Mouse (Mus musculus) T-helper 17 cell (primary cell): Measurements from ENCODE around the gene Adipor2.
"Not testable (repeated sequence)": the region's sequence is repeated elsewhere in the genome, so short reads cannot be mapped to it uniquely, and the experiment has no call there.

Experiments
- in situ Hi-C, 2 experiments: fragments of 300-600 bp; cut with MboI, MseI; formaldehyde crosslinking; loops; 1 replicate in 1 of 2; 2 replicates in 1 of 2; pipeline ENCODE4 v1.15.1; 2025; ENCODE audit warnings: high pct_unique_total_duplicates in 2 of 2

Adipor2 gene

GRCm38 (mm10) chr6:119392836-119393235 lies 24.7 kb downstream of the Adipor2 start:
- in situ Hi-C loops = loop anchor here (25.0 kb wide), 1 partner anchor 1506 kb away; no protein-coding TSS in a partner anchor

- in situ Hi-C loops = loop anchor here (25.0 kb wide), 1 partner anchor 1503 kb away; no protein-coding TSS in a partner anchor
These were observed 26.8 kb downstream of the Adipor2 start for GRCm38 (mm10) chr6:119390728-119391127.

- in situ Hi-C loops = loop anchor here (25.0 kb wide), 1 partner anchor 1502 kb away; no protein-coding TSS in a partner anchor
These were observed 28.4 kb downstream of the Adipor2 start for GRCm38 (mm10) chr6:119389089-119389488.

GRCm38 (mm10) chr6:119388650-119389012 lies 28.9 kb downstream of the Adipor2 start:
- in situ Hi-C loops = loop anchor here (25.0 kb wide), 1 partner anchor 1501 kb away; no protein-coding TSS in a partner anchor

GRCm38 (mm10) chr6:119387801-119388649 lies 29.5 kb downstream of the Adipor2 start:
- in situ Hi-C loops = loop anchor here (25.0 kb wide), 1 partner anchor 1501 kb away; no protein-coding TSS in a partner anchor

GRCm38 (mm10) chr6:119386821-119387220 lies 30.7 kb downstream of the Adipor2 start:
- in situ Hi-C loops = loop anchor here (25.0 kb wide), 1 partner anchor 1500 kb away; no protein-coding TSS in a partner anchor

GRCm38 (mm10) chr6:119386421-119386820 lies 31.1 kb downstream of the Adipor2 start:
- in situ Hi-C loops = loop anchor here (25.0 kb wide), 1 partner anchor 1499 kb away; no protein-coding TSS in a partner anchor

GRCm38 (mm10) chr6:119385668-119386067 lies 31.8 kb downstream of the Adipor2 start:
- in situ Hi-C loops = loop anchor here (25.0 kb wide), 1 partner anchor 1498 kb away; no protein-coding TSS in a partner anchor

GRCm38 (mm10) chr6:119378631-119379030 lies 38.9 kb downstream of the Adipor2 start:
- in situ Hi-C loops = loop anchor here (25.0 kb wide), 1 partner anchor 1491 kb away; no protein-coding TSS in a partner anchor

- in situ Hi-C loops = loop anchor here (25.0 kb wide), 1 partner anchor 1490 kb away; no protein-coding TSS in a partner anchor
These were observed 39.9 kb downstream of the Adipor2 start for GRCm38 (mm10) chr6:119377613-119378012.

GRCm38 (mm10) chr6:119375035-119375434 lies 42.5 kb downstream of the Adipor2 start:
- in situ Hi-C loops = loop anchor here (25.0 kb wide), 1 partner anchor 1488 kb away; no protein-coding TSS in a partner anchor

- in situ Hi-C loops = no loop called here
These were observed 44.4 kb downstream of the Adipor2 start for GRCm38 (mm10) chr6:119373000-119373705.

GRCm38 (mm10) chr6:119372237-119372636 lies 45.3 kb downstream of the Adipor2 start:
- in situ Hi-C loops = no loop called here

- in situ Hi-C loops = no loop called here
These were observed 45.9 kb downstream of the Adipor2 start for GRCm38 (mm10) chr6:119371624-119372023.

GRCm38 (mm10) chr6:119367382-119367781 lies 50.1 kb downstream of the Adipor2 start:
- in situ Hi-C loops = loop anchor here in 1 of 2 experiments (5.0 kb wide), 1 partner anchor 1120 kb away; no protein-coding TSS in a partner anchor

- in situ Hi-C loops = loop anchor here in 1 of 2 experiments (5.0 kb wide), 1 partner anchor 1121 kb away; no protein-coding TSS in a partner anchor
These were observed 50.7 kb downstream of the Adipor2 start for GRCm38 (mm10) chr6:119366800-119367199.

GRCm38 (mm10) chr6:119363593-119363992 lies 53.9 kb downstream of the Adipor2 start:
- in situ Hi-C loops = no loop called here

- in situ Hi-C loops = no loop called here
These were observed 56.4 kb downstream of the Adipor2 start for GRCm38 (mm10) chr6:119360925-119361702.

- in situ Hi-C loops = not testable (repeated sequence)
These were observed 57.3 kb downstream of the Adipor2 start for GRCm38 (mm10) chr6:119360250-119360649.

GRCm38 (mm10) chr6:119358020-119358571 lies 59.4 kb downstream of the Adipor2 start:
- in situ Hi-C loops = no loop called here
